ENCODE assay signal across 14 mouse cellular contexts in genomic region chr2:131906846-131907245, GRCm38 (mm10). TPM values are rescaled to one million over a fixed set of nuclear protein-coding genes. Genes with fewer than 3 reads are reported as not detected.
DNase-seq lines count a peak whose midpoint lies in the region; ATAC-seq lines count a peak whose summit lies in the region.
"Had no signal": no experiment of that assay in that cellular context is flagged by ENCODE, and none has a peak within 500 bp of the region (broad histone marks: within the 10 kb centered on the region; RNA-seq: fewer than 3 reads in every experiment).

No protein-coding gene starts in this region.

- H3K27ac ChIP-seq in kidney, embryonic 16.5 days (ENCODE audit: low read length) = no peak overlapping the region
- H3K27ac ChIP-seq: limb, embryonic 15.5 days had no signal

- no peak overlapping the region for H3K4me3 ChIP-seq in kidney, embryonic 16.5 days (ENCODE audit: low read length)
- H3K4me3 ChIP-seq: limb, embryonic 15.5 days had no signal

- H3K4me1 ChIP-seq in kidney, embryonic 16.5 days (ENCODE audit: insufficient read depth, low read length) = peaks cover 28% of the 10 kb centered on the region

- 88% methylated on average over 1 of the region's 1 CpGs for WGBS in kidney, embryonic 16.5 days

- H3K9me3 ChIP-seq in kidney, embryonic 16.5 days (ENCODE audit: low read length) = no peaks in the 10 kb centered on the region
- H3K9me3 ChIP-seq: limb, embryonic 15.5 days had no signal

- H3K27me3 ChIP-seq in kidney, embryonic 16.5 days (ENCODE audit: insufficient read depth, low read length) = 0 out of 2 replicates have a peak, but pooled peaks cover 5% of the 10 kb centered on the region
- H3K27me3 ChIP-seq: limb, embryonic 15.5 days had no signal

- no peak overlapping the region for H3K4me2 ChIP-seq in kidney, embryonic 16.5 days (replicated peaks; ENCODE audit: low read depth, low read length)
- H3K4me2 ChIP-seq: limb, embryonic 15.5 days had no signal

- no peaks in the 10 kb centered on the region for H3K36me3 ChIP-seq in kidney, embryonic 16.5 days (ENCODE audit: insufficient read depth, low read length)
- H3K36me3 ChIP-seq: limb, embryonic 15.5 days had no signal

- no peak for ATAC-seq in kidney, embryonic 16.5 days (ENCODE audit: low FRiP score, low TSS enrichment)
- ATAC-seq: intestine, postnatal 0 days had no signal

- no peak overlapping the region for H3K9ac ChIP-seq in kidney, embryonic 16.5 days (replicated peaks; ENCODE audit: low read length)
- H3K9ac ChIP-seq: limb, embryonic 15.5 days had no signal

- intact Hi-C loops in heart, postnatal 10 days (cut with DNase I) = no loop called here

- DNase-seq in kidney, adult 18-20 months = peak; percentile 25
- DNase-seq in 3134 (ENCODE audit: extremely low read depth, insufficient read length, low spot score) (peak; percentile 18), NIH3T3 (ENCODE audit: low read depth) (peak; percentile 12)
- DNase-seq in heart, postnatal 10 days = peak; percentile 45 to 49
- no peak for DNase-seq in natural killer cell, adult 2 months (ENCODE audit: low spot score in 2 of 2)
- DNase-seq in thymus, postnatal 10 days (ENCODE audit: low spot score in 2 of 2) = no peak
- DNase-seq: spleen, adult 18-20 months had no signal

RNA-seq across cellular contexts. Expression of gene Prnp, which starts 2.9 kb away (rescaled TPM):
- polyA plus RNA-seq in kidney, embryonic 16.5 days (2015; fragmentation: Nextera tagmentation; extraction: Ambion mirVana) = 43.2 and 49.6 TPM in 2 replicates
- total RNA-seq in heart, postnatal 10 days (2021) = 100 to 1,000 TPM in 1 of 2 experiments, 10 to 100 TPM in 1; 83.6 to 102 TPM

RNA-seq across cellular contexts. Expression of gene Prn, which starts 2.9 kb away (rescaled TPM):
- polyA plus RNA-seq in kidney, embryonic 16.5 days (2015; fragmentation: Nextera tagmentation; extraction: Ambion mirVana) = 0.25 TPM in 1 of 2 replicates, not detected in the other
- total RNA-seq in heart, postnatal 10 days (2021) = 1 to 10 TPM; 1.4 to 6.6 TPM
- total RNA-seq: common myeloid progenitor, adult 5-6 weeks; megakaryocyte-erythroid progenitor cell, adult 5-6 weeks had no signal
- polyA plus RNA-seq: frontal cortex, adult 2 months; heart, embryonic 14.5 days; intestine, postnatal 0 days; limb, embryonic 15.5 days had no signal

RNA-seq across cellular contexts. Expression of gene Prnd, which starts 43.8 kb away (rescaled TPM):
- 16.2 and 17.1 TPM in 2 replicates for polyA plus RNA-seq in kidney, embryonic 16.5 days (2015; fragmentation: Nextera tagmentation; extraction: Ambion mirVana)
- total RNA-seq in heart, postnatal 10 days (2021) = 10 to 100 TPM; 16.1 to 26.7 TPM
- total RNA-seq: common myeloid progenitor, adult 5-6 weeks; megakaryocyte-erythroid progenitor cell, adult 5-6 weeks had no signal

RNA-seq across cellular contexts. Expression of gene Erv3, which starts 47.3 kb away (rescaled TPM):
- not detected in 2 replicates for polyA plus RNA-seq in kidney, embryonic 16.5 days (2015; fragmentation: Nextera tagmentation; extraction: Ambion mirVana)
- total RNA-seq in heart, postnatal 10 days (2021) = not detected
- total RNA-seq: common myeloid progenitor, adult 5-6 weeks; megakaryocyte-erythroid progenitor cell, adult 5-6 weeks had no signal
- polyA plus RNA-seq: heart, embryonic 14.5 days; intestine, postnatal 0 days; limb, embryonic 15.5 days had no signal

Comparison
In these comparisons a context has a peak if more than half of its experiments do, and no peak if none do; other contexts are left out.
1. DNase-seq: peak in kidney, adult 18-20 months (single experiment), 3134 (single experiment), NIH3T3 (single experiment) and heart, postnatal 10 days (2 of 2); none in natural killer cell, adult 2 months (0 of 2) and thymus, postnatal 10 days (0 of 2).